Mouse (Mus musculus): ENCODE results near the gene Thbs2. TPM values are rescaled to one million over a fixed set of nuclear protein-coding genes. Genes with fewer than 3 reads are reported as not detected.
A peak's percentile ranks its signal among the peaks of the same experiment; 100 is the strongest.

The Thbs2 gene
- total and polyA plus RNA-seq, 3 experiments = 0.03 TPM; not detected in 2

- peak; percentile 57 for DNase-seq (ENCODE audit: extremely low read depth)
- in situ Hi-C loops (cut with MboI; ENCODE audit: low pct_ligation_motif_present, low pct_unique_long_range_greater_than_20kb, low sequenced_read_pairs) = no loop called here
- no peak overlapping the region for H3K4me2 ChIP-seq (ENCODE audit: insufficient read depth, low read depth, poor library complexity, severe bottlenecking)
- no peak overlapping the region for H3K4me3 ChIP-seq (replicated peaks in 1 of 3; ENCODE audit: low read depth in 2 of 3, low read length in 2 of 3, poor library complexity in 1 of 3)
- dilution Hi-C loops (cut with MboI; ENCODE audit: extremely low pct_ligation_motif_present, extremely low pct_unique_long_range_greater_than_20kb, low sequenced_read_pairs) = no loop called here
- TF ChIP-seq IRF4 (IDR thresholded peaks at IDR 0.05; ENCODE audit: low read depth, low read length) (no peak), MEF2A (IDR thresholded peaks at IDR 0.05; ENCODE audit: borderline replicate concordance, low read depth, low read length) (no peak), JUND (conservative IDR thresholded peaks at IDR 0.05; ENCODE audit: low read depth, low read length) (no peak), SIN3A (IDR thresholded peaks at IDR 0.05; ENCODE audit: low read length) (no peak), MAFK (IDR thresholded peaks at IDR 0.05; ENCODE audit: insufficient replicate concordance, low read length) (no peak), ZC3H11A (IDR thresholded peaks at IDR 0.05; ENCODE audit: low read depth, low read length) (no peak), SMC3 (IDR thresholded peaks at IDR 0.05; ENCODE audit: low read depth, low read length) (no peak)
- no peak overlapping the region for H3K27ac ChIP-seq (ENCODE audit: insufficient read depth, low read depth)
- H3K27me3 ChIP-seq (replicated peaks) = no peaks in the 10 kb centered on the region
- no peaks in the 10 kb centered on the region for H3K9me3 ChIP-seq (replicated peaks; ENCODE audit: low read length)
- H3K4me1 ChIP-seq (ENCODE audit: control insufficient read depth in 1 of 2, insufficient read depth in 2 of 2) = peaks cover 0 to 5% of the 10 kb centered on the region in 2 experiments; a peak in 2 of 4 replicates
- no peaks in the 10 kb centered on the region for H3K36me3 ChIP-seq (replicated peaks in 1 of 2; ENCODE audit: control insufficient read depth in 1 of 2, insufficient read depth in 1 of 2, low read length in 1 of 2)
- no peaks in the 10 kb centered on the region for H3K79me2 ChIP-seq (replicated peaks; ENCODE audit: control insufficient read depth, extremely low read depth, insufficient read depth, poor library complexity, severe bottlenecking)
- H3K9ac ChIP-seq (ENCODE audit: insufficient read depth, low read depth) = no peak overlapping the region
These were observed 30.8 kb upstream of the Thbs2 start for GRCm38 (mm10) chr17:14724786-14725185.

GRCm38 (mm10) chr17:14721325-14721724 lies 27.3 kb upstream of the Thbs2 start:
- Histone ChIP-seq H3K9me3 (replicated peaks; ENCODE audit: low read length) (no peaks in the 10 kb centered on the region), H3K9ac (ENCODE audit: insufficient read depth, low read depth) (no peak overlapping the region), H3K4me2 (ENCODE audit: insufficient read depth, low read depth, poor library complexity, severe bottlenecking) (no peak overlapping the region), H3K79me2 (replicated peaks; ENCODE audit: control insufficient read depth, extremely low read depth, insufficient read depth, poor library complexity, severe bottlenecking) (no peaks in the 10 kb centered on the region), H3K27ac (ENCODE audit: insufficient read depth, low read depth) (no peak overlapping the region), H3K27me3 (replicated peaks) (no peaks in the 10 kb centered on the region), H3K4me1 (ENCODE audit: control insufficient read depth in 1 of 2, insufficient read depth in 2 of 2) (peaks cover 0 to 8% of the 10 kb centered on the region in 2 experiments; a peak in 2 of 4 replicates), H3K36me3 (replicated peaks in 1 of 2; ENCODE audit: control insufficient read depth in 1 of 2, insufficient read depth in 1 of 2, low read length in 1 of 2) (no peaks in the 10 kb centered on the region), H3K4me3 (replicated peaks in 1 of 3; ENCODE audit: low read depth in 2 of 3, low read length in 2 of 3, poor library complexity in 1 of 3) (no peak overlapping the region)
- dilution Hi-C loops (cut with MboI; ENCODE audit: extremely low pct_ligation_motif_present, extremely low pct_unique_long_range_greater_than_20kb, low sequenced_read_pairs) = no loop called here
- in situ Hi-C loops (cut with MboI; ENCODE audit: low pct_ligation_motif_present, low pct_unique_long_range_greater_than_20kb, low sequenced_read_pairs) = no loop called here
- DNase-seq (ENCODE audit: extremely low read depth) = no peak
- TF ChIP-seq EP300 (IDR thresholded peaks at IDR 0.05; ENCODE audit: low read length) (no peak), CHD2 (IDR thresholded peaks at IDR 0.05; ENCODE audit: low read length) (no peak), MXI1 (IDR thresholded peaks at IDR 0.05; ENCODE audit: low read depth, low read length) (no peak), ZKSCAN1 (IDR thresholded peaks at IDR 0.05; ENCODE audit: borderline replicate concordance, low read depth, low read length) (no peak)

- no peak for DNase-seq (ENCODE audit: extremely low read depth)
- Histone ChIP-seq H3K79me2 (replicated peaks; ENCODE audit: control insufficient read depth, extremely low read depth, insufficient read depth, poor library complexity, severe bottlenecking) (no peaks in the 10 kb centered on the region), H3K4me2 (ENCODE audit: insufficient read depth, low read depth, poor library complexity, severe bottlenecking) (no peak overlapping the region), H3K9ac (ENCODE audit: insufficient read depth, low read depth) (no peak overlapping the region), H3K9me3 (replicated peaks; ENCODE audit: low read length) (no peaks in the 10 kb centered on the region), H3K27me3 (replicated peaks) (no peaks in the 10 kb centered on the region), H3K4me3 (replicated peaks in 1 of 3; ENCODE audit: low read depth in 2 of 3, low read length in 2 of 3, poor library complexity in 1 of 3) (no peak overlapping the region), H3K36me3 (replicated peaks in 1 of 2; ENCODE audit: control insufficient read depth in 1 of 2, insufficient read depth in 1 of 2, low read length in 1 of 2) (no peaks in the 10 kb centered on the region), H3K27ac (ENCODE audit: insufficient read depth, low read depth) (no peak overlapping the region), H3K4me1 (ENCODE audit: control insufficient read depth in 1 of 2, insufficient read depth in 2 of 2) (peaks cover 0 to 8% of the 10 kb centered on the region in 2 experiments; a peak in 2 of 4 replicates)
- in situ Hi-C loops (cut with MboI; ENCODE audit: low pct_ligation_motif_present, low pct_unique_long_range_greater_than_20kb, low sequenced_read_pairs) = no loop called here
- dilution Hi-C loops (cut with MboI; ENCODE audit: extremely low pct_ligation_motif_present, extremely low pct_unique_long_range_greater_than_20kb, low sequenced_read_pairs) = no loop called here
- TF ChIP-seq CHD1 (IDR thresholded peaks at IDR 0.05; ENCODE audit: low read depth, low read length) (no peak), MXI1 (IDR thresholded peaks at IDR 0.05; ENCODE audit: low read depth, low read length) (no peak), ZNF384 (IDR thresholded peaks at IDR 0.05; ENCODE audit: low read depth, low read length) (no peak), JUND (conservative IDR thresholded peaks at IDR 0.05; ENCODE audit: low read depth, low read length) (no peak), HCFC1 (IDR thresholded peaks at IDR 0.05; ENCODE audit: low read depth, low read length) (no peak), POLR2AphosphoS2 (IDR thresholded peaks at IDR 0.05; ENCODE audit: low read depth, low read length) (no peak), CTCF (conservative IDR thresholded peaks at IDR 0.05 in 1 of 2, IDR thresholded peaks at IDR 0.05 in 1 of 2; ENCODE audit: low read depth in 2 of 2, low read length in 2 of 2) (no peak), IRF4 (IDR thresholded peaks at IDR 0.05; ENCODE audit: low read depth, low read length) (no peak), ETS1 (conservative IDR thresholded peaks at IDR 0.05; ENCODE audit: low read depth, low read length) (no peak), UBTF (IDR thresholded peaks at IDR 0.05; ENCODE audit: low read depth, low read length) (no peak), MAX (IDR thresholded peaks at IDR 0.05; ENCODE audit: low read length) (no peak), MAFK (IDR thresholded peaks at IDR 0.05; ENCODE audit: insufficient replicate concordance, low read length) (no peak), NRF1 (IDR thresholded peaks at IDR 0.05; ENCODE audit: low read depth, low read length) (no peak), E2F4 (IDR thresholded peaks at IDR 0.05; ENCODE audit: insufficient replicate concordance, low read depth, low read length) (no peak), NELFE (IDR thresholded peaks at IDR 0.05; ENCODE audit: low read depth, low read length) (no peak), SIN3A (IDR thresholded peaks at IDR 0.05; ENCODE audit: low read length) (no peak)
These were observed 26.9 kb upstream of the Thbs2 start for GRCm38 (mm10) chr17:14720912-14721311.
